Mouse (Mus musculus) hindbrain, embryonic 16.5 days (tissue): Measurements from ENCODE around the gene S1pr5. TPM values are rescaled to one million over a fixed set of nuclear protein-coding genes. Genes with fewer than 3 reads are reported as not detected.
A peak's percentile ranks its signal among the peaks of the same experiment; 100 is the strongest.
"Not testable (repeated sequence)": the region's sequence is repeated elsewhere in the genome, so short reads cannot be mapped to it uniquely, and the experiment has no call there.

ENCODE experiments used
- ATAC-seq: fragments of 200-750 bp; cut with Nextera tagmentation; 2 replicates; pipeline ENCODE4 v1.8.0; 2017; ENCODE audit warnings: moderate TSS enrichment, moderate library complexity
- H3K27ac ChIP-seq: fragments of 300-500 bp; sonication (generic); 2 replicates; pipeline ENCODE4 v1.5.1; 2014; ENCODE audit warnings: low read depth, mild to moderate bottlenecking, control low read depth, low read length, moderate library complexity
- H3K27me3 ChIP-seq: fragments of 300-500 bp; sonication (generic); replicated peaks from 2 replicates; pipeline ENCODE4 v1.6.1; 2014; ENCODE audit warnings: low read length; ENCODE audit not compliant: control insufficient read depth, insufficient read depth
- H3K36me3 ChIP-seq: fragments of 300-500 bp; sonication (generic); 2 replicates; pipeline ENCODE4 v1.6.1; 2014; ENCODE audit warnings: mild to moderate bottlenecking, low read length, moderate library complexity, mixed read lengths; ENCODE audit not compliant: control insufficient read depth, insufficient read depth
- H3K4me1 ChIP-seq: fragments of 300-500 bp; sonication (generic); 2 replicates; pipeline ENCODE4 v1.6.1; 2014; ENCODE audit warnings: low read depth, low read length; ENCODE audit not compliant: control insufficient read depth, insufficient read depth
- H3K4me2 ChIP-seq: fragments of 300-500 bp; sonication (generic); 2 replicates; pipeline ENCODE4 v1.6.1; 2014; ENCODE audit warnings: mild to moderate bottlenecking, low read length, control low read depth, moderate library complexity
- H3K4me3 ChIP-seq: fragments of 300-500 bp; sonication (generic); 2 replicates; pipeline ENCODE4 v1.5.1; 2014; ENCODE audit warnings: mild to moderate bottlenecking, low read length, control low read depth, moderate library complexity
- H3K9ac ChIP-seq: fragments of 300-500 bp; sonication (generic); 2 replicates; pipeline ENCODE4 v1.6.1; 2014; ENCODE audit warnings: low read depth, mild to moderate bottlenecking, control low read depth, low read length, moderate library complexity
- H3K9me3 ChIP-seq: fragments of 300-500 bp; sonication (generic); 2 replicates; pipeline ENCODE4 v1.6.1; 2014; ENCODE audit warnings: mild to moderate bottlenecking, low read length, moderate library complexity; ENCODE audit not compliant: control insufficient read depth
- WGBS: fragments of 180-500 bp; shearing (Covaris S2); extraction: QIAGEN DNeasy Blood & Tissue Kit; methylation state at CpG from one replicate; pipeline ENCODE4 v1.1.7; 2014; 5-methylcytosine and 5-hydroxymethylcytosine counted together
- polyA plus RNA-seq: library from polyadenylated mRNA; unstranded; fragments of >200 nt; fragmentation: Nextera tagmentation; extraction: Ambion mirVana; gene quantifications from 2 replicates; pipeline ENCODE4 v1.2.1, GENCODE M21; 2015

S1pr5 gene
- polyA plus RNA-seq, 1 experiment from 2014 or later = 5.7 TPM

DNA sequence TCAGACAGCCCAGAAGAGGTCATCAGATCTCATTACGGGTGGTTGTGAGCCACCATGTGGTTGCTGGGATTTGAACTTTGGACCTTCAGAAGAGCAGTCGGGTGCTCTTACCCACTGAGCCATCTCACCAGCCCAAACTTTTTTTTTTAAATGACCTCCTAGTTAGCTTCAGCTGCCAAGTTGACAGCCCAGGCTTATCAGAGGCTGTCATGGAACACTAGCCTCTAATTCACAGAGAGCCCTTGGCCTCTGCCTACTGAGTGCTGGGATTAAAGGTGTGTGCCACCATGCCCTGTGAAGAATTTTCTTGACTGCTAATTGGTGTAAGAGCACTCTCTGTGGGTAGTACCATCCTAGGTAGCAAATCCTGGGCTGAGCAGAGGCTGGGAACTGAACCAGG is 24.8 kb downstream of the S1pr5 start:
- not testable (repeated sequence) for H3K9me3 ChIP-seq, H3K4me2 ChIP-seq, H3K4me3 ChIP-seq, H3K4me1 ChIP-seq, H3K36me3 ChIP-seq, H3K27ac ChIP-seq, H3K9ac ChIP-seq, ATAC-seq, H3K27me3 ChIP-seq
- WGBS = 100% methylated on average over 1 of the region's 2 CpGs

DNA sequence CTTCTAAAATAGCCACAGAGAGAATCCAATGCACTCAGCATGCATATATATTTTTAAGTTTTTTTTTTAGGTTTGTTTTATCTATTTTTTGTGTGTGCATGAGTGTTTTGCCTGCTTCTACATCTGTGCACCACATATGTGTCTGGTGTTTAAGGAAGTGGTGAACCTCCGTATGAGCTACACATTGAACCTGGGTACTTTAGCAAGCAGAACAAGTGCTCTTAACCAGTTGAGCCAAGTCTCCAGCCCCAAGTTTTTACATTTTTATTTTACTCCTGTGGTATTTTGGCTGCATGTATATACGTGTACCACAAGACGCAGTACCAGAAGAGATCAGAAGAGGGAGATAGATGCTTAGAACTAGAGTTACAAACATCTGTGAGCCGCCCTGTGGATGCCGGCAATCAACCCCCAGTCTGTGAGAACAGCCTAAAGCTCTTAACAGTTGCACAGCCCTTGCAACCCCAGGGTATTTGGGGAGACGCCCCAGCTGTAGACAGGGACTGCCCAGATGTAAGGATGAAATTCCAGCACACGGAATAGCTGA is 26.8 kb downstream of the S1pr5 start:
- no peaks in the 10 kb centered on the region for H3K27me3 ChIP-seq
- H3K9ac ChIP-seq = no peak overlapping the region
- H3K4me3 ChIP-seq = no peak overlapping the region
- ATAC-seq = peak; percentile 1; the same call in 1 of the 2 replicates
- H3K4me2 ChIP-seq = no peak overlapping the region; the same call in 1 of the 2 replicates
- H3K9me3 ChIP-seq = no peaks in the 10 kb centered on the region
- no peak overlapping the region for H3K27ac ChIP-seq
- H3K36me3 ChIP-seq = no peaks in the 10 kb centered on the region
- peaks cover 3% of the 10 kb centered on the region for H3K4me1 ChIP-seq
- 19% methylated on average over 7 of the region's 7 CpGs for WGBS

GRCm38 (mm10) chr9:21220490-21221382 is 27.5 kb downstream of the S1pr5 start:
- no peaks in the 10 kb centered on the region for H3K9me3 ChIP-seq
- no peaks in the 10 kb centered on the region for H3K36me3 ChIP-seq
- H3K4me2 ChIP-seq = peak overlapping the region; percentile 60
- H3K9ac ChIP-seq = peak overlapping the region; percentile 3
- H3K27me3 ChIP-seq = no peaks in the 10 kb centered on the region
- 14% methylated on average over 21 of the region's 21 CpGs for WGBS
- peaks cover 3% of the 10 kb centered on the region for H3K4me1 ChIP-seq
- ATAC-seq = peak; percentile 89
- H3K4me3 ChIP-seq = peak overlapping the region; percentile 30
- no peak overlapping the region for H3K27ac ChIP-seq

- H3K36me3 ChIP-seq = no peaks in the 10 kb centered on the region
- H3K27me3 ChIP-seq = no peaks in the 10 kb centered on the region
- ATAC-seq = no peak
- H3K9ac ChIP-seq = no peak overlapping the region
- H3K4me3 ChIP-seq = no peak overlapping the region
- H3K4me2 ChIP-seq = no peak overlapping the region
- H3K4me1 ChIP-seq = peaks cover 3% of the 10 kb centered on the region
- no peak overlapping the region for H3K27ac ChIP-seq
- WGBS = 61% methylated on average over 3 of the region's 3 CpGs
- no peaks in the 10 kb centered on the region for H3K9me3 ChIP-seq
These were observed 28.4 kb downstream of the S1pr5 start for GRCm38 (mm10) chr9:21219820-21220219.

- Histone ChIP-seq H3K4me1 (peaks cover 3% of the 10 kb centered on the region), H3K9ac (no peak overlapping the region), H3K36me3 (peaks cover 7% of the 10 kb centered on the region; the same call in 1 of the 2 replicates), H3K27me3 (no peaks in the 10 kb centered on the region), H3K4me3 (no peak overlapping the region), H3K9me3 (no peaks in the 10 kb centered on the region), H3K27ac (no peak overlapping the region), H3K4me2 (no peak overlapping the region)
- WGBS = 63% methylated on average over 25 of the region's 25 CpGs
- peak; percentile 26; the same call in 1 of the 2 replicates for ATAC-seq
These were observed 32.0 kb downstream of the S1pr5 start for GRCm38 (mm10) chr9:21216050-21216841.

- no peaks in the 10 kb centered on the region for H3K4me1 ChIP-seq
- WGBS = 35% methylated on average over 7 of the region's 7 CpGs
- no peaks in the 10 kb centered on the region for H3K27me3 ChIP-seq
- H3K36me3 ChIP-seq = peaks cover 13% of the 10 kb centered on the region
- no peak overlapping the region for H3K4me2 ChIP-seq
- no peak overlapping the region for H3K9ac ChIP-seq
- ATAC-seq = no peak
- H3K9me3 ChIP-seq = no peaks in the 10 kb centered on the region
- H3K4me3 ChIP-seq = no peak overlapping the region
- H3K27ac ChIP-seq = no peak overlapping the region
These were observed 34.5 kb downstream of the S1pr5 start for GRCm38 (mm10) chr9:21213617-21214190.

- no peak for ATAC-seq
- no peaks in the 10 kb centered on the region for H3K9me3 ChIP-seq
- 87% methylated on average over 7 of the region's 7 CpGs for WGBS
- H3K27ac ChIP-seq = no peak overlapping the region
- no peaks in the 10 kb centered on the region for H3K4me1 ChIP-seq
- H3K27me3 ChIP-seq = no peaks in the 10 kb centered on the region
- H3K9ac ChIP-seq = no peak overlapping the region
- no peak overlapping the region for H3K4me3 ChIP-seq
- H3K36me3 ChIP-seq = peaks cover 16% of the 10 kb centered on the region
- no peak overlapping the region for H3K4me2 ChIP-seq
These were observed 36.6 kb downstream of the S1pr5 start for GRCm38 (mm10) chr9:21211624-21212023.

DNA sequence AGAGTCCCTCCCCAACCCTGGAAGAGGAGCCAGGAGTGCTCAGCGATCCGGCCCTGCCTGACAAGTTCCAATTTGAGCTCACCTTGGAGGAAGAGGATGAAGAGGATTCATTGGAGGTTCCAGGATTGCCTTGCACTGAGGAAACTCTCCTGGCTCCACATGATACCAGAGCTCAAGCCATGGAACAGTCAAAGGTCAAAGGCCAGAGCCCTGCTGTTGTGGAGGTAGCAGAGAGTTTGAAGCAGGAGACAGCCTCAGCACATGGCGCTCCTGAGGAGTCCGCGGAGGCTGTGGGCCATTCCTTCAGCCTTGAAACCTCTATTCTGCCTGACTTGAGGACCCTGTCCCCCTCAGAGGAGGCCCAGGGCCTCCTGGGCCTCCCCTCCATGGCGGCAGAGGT is 37.4 kb downstream of the S1pr5 start:
- Histone ChIP-seq H3K4me2 (no peak overlapping the region), H3K9ac (no peak overlapping the region), H3K27ac (no peak overlapping the region), H3K4me1 (no peaks in the 10 kb centered on the region), H3K4me3 (no peak overlapping the region), H3K36me3 (peaks cover 20% of the 10 kb centered on the region), H3K27me3 (no peaks in the 10 kb centered on the region), H3K9me3 (no peaks in the 10 kb centered on the region)
- ATAC-seq = no peak
- 79% methylated on average over 6 of the region's 6 CpGs for WGBS
